Mouse (Mus musculus): ENCODE data around the gene Chst8. TPM values are rescaled to one million over a fixed set of nuclear protein-coding genes. Genes with fewer than 3 reads are reported as not detected.
A peak's percentile ranks its signal among the peaks of the same experiment; 100 is the strongest.

The Chst8 gene
- polyA plus RNA-seq, 1 experiment from 2014 or later, result 0.49 TPM

- no peak for ATAC-seq (ENCODE audit: insufficient number of reproducible peaks, insufficient read depth, low FRiP score, low read depth)
These were observed 69.0 kb downstream of the Chst8 start for GRCm38 (mm10) chr7:34743411-34744085.

GRCm38 (mm10) chr7:34739371-34739770, 73.1 kb downstream of the Chst8 start:
- Histone ChIP-seq H3K4me3 (ENCODE audit: control insufficient read depth in 1 of 2, insufficient read depth in 1 of 2, low read depth in 1 of 2, low read length in 2 of 2) (no peak overlapping the region), H3K36me3 (ENCODE audit: control insufficient read depth, insufficient read depth, low read length) (no peaks in the 10 kb centered on the region), H3K4me2 (ENCODE audit: low read length) (no peak overlapping the region), H3K4me1 (ENCODE audit: control insufficient read depth in 2 of 2, insufficient read depth in 2 of 2, low read length in 2 of 2) (peaks cover 1% of the 10 kb centered on the region in 2 experiments; a peak in 1 of 4 replicates), H3K9ac (ENCODE audit: low read length) (no peak overlapping the region), H3K27ac (replicated peaks in 1 of 2; ENCODE audit: control insufficient read depth in 1 of 2, insufficient read depth in 1 of 2, low read depth in 2 of 2, low read length in 2 of 2) (no peak overlapping the region), H3K9me3 (ENCODE audit: control insufficient read depth, low read length) (no peaks in the 10 kb centered on the region), H3K27me3 (ENCODE audit: control insufficient read depth, insufficient read depth, low read length) (no peaks in the 10 kb centered on the region)
- no peak for ATAC-seq (ENCODE audit: insufficient number of reproducible peaks, insufficient read depth, low FRiP score, low read depth)
- WGBS, result 92% methylated on average over 8 of the region's 8 CpGs

More at GRCm38 (mm10) chr7:34743411-34744085, 69.0 kb downstream of the Chst8 start:
- H3K9ac ChIP-seq (ENCODE audit: low read length), result no peak overlapping the region
- no peak overlapping the region for H3K4me2 ChIP-seq (ENCODE audit: low read length)
- no peaks in the 10 kb centered on the region for H3K9me3 ChIP-seq (ENCODE audit: control insufficient read depth, low read length)
- 67% methylated on average over 8 of the region's 8 CpGs for WGBS
- H3K27ac ChIP-seq (replicated peaks in 1 of 2; ENCODE audit: control insufficient read depth in 1 of 2, insufficient read depth in 1 of 2, low read depth in 2 of 2, low read length in 2 of 2), result no peak overlapping the region
- no peaks in the 10 kb centered on the region for H3K4me1 ChIP-seq (ENCODE audit: control insufficient read depth in 2 of 2, insufficient read depth in 2 of 2, low read length in 2 of 2)
- H3K27me3 ChIP-seq (ENCODE audit: control insufficient read depth, insufficient read depth, low read length), result 0 out of 2 replicates have a peak, but pooled peaks cover 2% of the 10 kb centered on the region
- H3K4me3 ChIP-seq (ENCODE audit: control insufficient read depth in 1 of 2, insufficient read depth in 1 of 2, low read depth in 1 of 2, low read length in 2 of 2), result no peak overlapping the region
- no peaks in the 10 kb centered on the region for H3K36me3 ChIP-seq (ENCODE audit: control insufficient read depth, insufficient read depth, low read length)

GRCm38 (mm10) chr7:34737206-34737605, 75.3 kb downstream of the Chst8 start:
- no peaks in the 10 kb centered on the region for H3K36me3 ChIP-seq (ENCODE audit: control insufficient read depth, insufficient read depth, low read length)
- no peak overlapping the region for H3K27ac ChIP-seq (replicated peaks in 1 of 2; ENCODE audit: control insufficient read depth in 1 of 2, insufficient read depth in 1 of 2, low read depth in 2 of 2, low read length in 2 of 2)
- no peaks in the 10 kb centered on the region for H3K9me3 ChIP-seq (ENCODE audit: control insufficient read depth, low read length)
- 80% methylated on average over 6 of the region's 6 CpGs for WGBS
- no peak overlapping the region for H3K4me3 ChIP-seq (ENCODE audit: control insufficient read depth in 1 of 2, insufficient read depth in 1 of 2, low read depth in 1 of 2, low read length in 2 of 2)
- H3K9ac ChIP-seq (ENCODE audit: low read length), result no peak overlapping the region
- ATAC-seq (ENCODE audit: insufficient number of reproducible peaks, insufficient read depth, low FRiP score, low read depth), result no peak
- H3K4me1 ChIP-seq (ENCODE audit: control insufficient read depth in 2 of 2, insufficient read depth in 2 of 2, low read length in 2 of 2), result peaks cover 3 to 4% of the 10 kb centered on the region in 2 experiments; a peak in 1 of 4 replicates
- H3K4me2 ChIP-seq (ENCODE audit: low read length), result no peak overlapping the region
- no peaks in the 10 kb centered on the region for H3K27me3 ChIP-seq (ENCODE audit: control insufficient read depth, insufficient read depth, low read length)

GRCm38 (mm10) chr7:34734348-34734747, 78.2 kb downstream of the Chst8 start:
- 74% methylated on average over 6 of the region's 6 CpGs for WGBS
- Histone ChIP-seq H3K4me3 (ENCODE audit: control insufficient read depth in 1 of 2, insufficient read depth in 1 of 2, low read depth in 1 of 2, low read length in 2 of 2) (no peak overlapping the region), H3K9ac (ENCODE audit: low read length) (no peak overlapping the region), H3K27me3 (ENCODE audit: control insufficient read depth, insufficient read depth, low read length) (no peaks in the 10 kb centered on the region), H3K4me1 (ENCODE audit: control insufficient read depth in 2 of 2, insufficient read depth in 2 of 2, low read length in 2 of 2) (peaks cover 3 to 4% of the 10 kb centered on the region in 2 experiments; a peak in 1 of 4 replicates), H3K9me3 (ENCODE audit: control insufficient read depth, low read length) (no peaks in the 10 kb centered on the region), H3K27ac (replicated peaks in 1 of 2; ENCODE audit: control insufficient read depth in 1 of 2, insufficient read depth in 1 of 2, low read depth in 2 of 2, low read length in 2 of 2) (no peak overlapping the region), H3K4me2 (ENCODE audit: low read length) (no peak overlapping the region), H3K36me3 (ENCODE audit: control insufficient read depth, insufficient read depth, low read length) (no peaks in the 10 kb centered on the region)
- no peak for ATAC-seq (ENCODE audit: insufficient number of reproducible peaks, insufficient read depth, low FRiP score, low read depth)

- no peak overlapping the region for H3K4me3 ChIP-seq (ENCODE audit: control insufficient read depth in 1 of 2, insufficient read depth in 1 of 2, low read depth in 1 of 2, low read length in 2 of 2)
These were observed 83.6 kb downstream of the Chst8 start for GRCm38 (mm10) chr7:34728931-34729330.

GRCm38 (mm10) chr7:34725206-34725605, 87.3 kb downstream of the Chst8 start:
- no peak overlapping the region for H3K4me3 ChIP-seq (ENCODE audit: control insufficient read depth in 1 of 2, insufficient read depth in 1 of 2, low read depth in 1 of 2, low read length in 2 of 2)
- no peaks in the 10 kb centered on the region for H3K36me3 ChIP-seq (ENCODE audit: control insufficient read depth, insufficient read depth, low read length)
- H3K27me3 ChIP-seq (ENCODE audit: control insufficient read depth, insufficient read depth, low read length), result no peaks in the 10 kb centered on the region
- 66% methylated on average over 4 of the region's 4 CpGs for WGBS
- no peak for ATAC-seq (ENCODE audit: insufficient number of reproducible peaks, insufficient read depth, low FRiP score, low read depth)
- peaks cover 20% of the 10 kb centered on the region in 2 experiments for H3K4me1 ChIP-seq (ENCODE audit: control insufficient read depth in 2 of 2, insufficient read depth in 2 of 2, low read length in 2 of 2)
- H3K9me3 ChIP-seq (ENCODE audit: control insufficient read depth, low read length), result no peaks in the 10 kb centered on the region
- H3K27ac ChIP-seq (replicated peaks in 1 of 2; ENCODE audit: control insufficient read depth in 1 of 2, insufficient read depth in 1 of 2, low read depth in 2 of 2, low read length in 2 of 2), result no peak overlapping the region
- no peak overlapping the region for H3K4me2 ChIP-seq (ENCODE audit: low read length)
- no peak overlapping the region for H3K9ac ChIP-seq (ENCODE audit: low read length)

More at GRCm38 (mm10) chr7:34728931-34729330, 83.6 kb downstream of the Chst8 start:
- WGBS, result 37% methylated on average over 6 of the region's 6 CpGs
- no peak overlapping the region for H3K9ac ChIP-seq (ENCODE audit: low read length)
- H3K9me3 ChIP-seq (ENCODE audit: control insufficient read depth, low read length), result no peaks in the 10 kb centered on the region
- no peak for ATAC-seq (ENCODE audit: insufficient number of reproducible peaks, insufficient read depth, low FRiP score, low read depth)
- H3K36me3 ChIP-seq (ENCODE audit: control insufficient read depth, insufficient read depth, low read length), result no peaks in the 10 kb centered on the region
- H3K27me3 ChIP-seq (ENCODE audit: control insufficient read depth, insufficient read depth, low read length), result no peaks in the 10 kb centered on the region
- H3K4me1 ChIP-seq (ENCODE audit: control insufficient read depth in 2 of 2, insufficient read depth in 2 of 2, low read length in 2 of 2), result no peaks in the 10 kb centered on the region
- no peak overlapping the region for H3K27ac ChIP-seq (replicated peaks in 1 of 2; ENCODE audit: control insufficient read depth in 1 of 2, insufficient read depth in 1 of 2, low read depth in 2 of 2, low read length in 2 of 2)
- no peak overlapping the region for H3K4me2 ChIP-seq (ENCODE audit: low read length)

- H3K4me1 ChIP-seq (ENCODE audit: control insufficient read depth in 2 of 2, insufficient read depth in 2 of 2, low read length in 2 of 2), result peaks cover 20% of the 10 kb centered on the region in 2 experiments
- no peaks in the 10 kb centered on the region for H3K27me3 ChIP-seq (ENCODE audit: control insufficient read depth, insufficient read depth, low read length)
- peak overlapping the region in 1 of 2 experiments; percentile 67; a peak in 1 of 4 replicates for H3K27ac ChIP-seq (replicated peaks in 1 of 2; ENCODE audit: control insufficient read depth in 1 of 2, insufficient read depth in 1 of 2, low read depth in 2 of 2, low read length in 2 of 2)
- no peak overlapping the region for H3K4me2 ChIP-seq (ENCODE audit: low read length)
- H3K9ac ChIP-seq (ENCODE audit: low read length), result no peak overlapping the region
- H3K4me3 ChIP-seq (ENCODE audit: control insufficient read depth in 1 of 2, insufficient read depth in 1 of 2, low read depth in 1 of 2, low read length in 2 of 2), result no peak overlapping the region
- WGBS, result 49% methylated on average over 11 of the region's 11 CpGs
- H3K36me3 ChIP-seq (ENCODE audit: control insufficient read depth, insufficient read depth, low read length), result no peaks in the 10 kb centered on the region
- H3K9me3 ChIP-seq (ENCODE audit: control insufficient read depth, low read length), result no peaks in the 10 kb centered on the region
- ATAC-seq (ENCODE audit: insufficient number of reproducible peaks, insufficient read depth, low FRiP score, low read depth), result no peak
These were observed 89.8 kb downstream of the Chst8 start for GRCm38 (mm10) chr7:34722551-34723230.

Data from heart, embryonic 14.5 days (tissue).